Mouse (Mus musculus) megakaryocyte, embryonic 14.5 days (primary cell): ENCODE data around the gene Itgb7. TPM values are rescaled to one million over a fixed set of nuclear protein-coding genes. Genes with fewer than 3 reads are reported as not detected.

Experiments
- H3K27me3 ChIP-seq: replicated peaks from 2 replicates; pipeline ENCODE3; 2012; ENCODE audit warnings: inconsistent platforms
- H3K36me3 ChIP-seq: replicated peaks from 2 replicates; pipeline ENCODE3; 2012; ENCODE audit warnings: low read length, inconsistent platforms, mixed read lengths
- H3K4me1 ChIP-seq: 2 replicates; pipeline ENCODE4 v1.6.1; 2012; ENCODE audit warnings: inconsistent platforms
- H3K4me3 ChIP-seq: replicated peaks from 2 replicates; pipeline ENCODE3; 2012; ENCODE audit warnings: moderate library complexity, mild to moderate bottlenecking, inconsistent platforms
- H3K9me3 ChIP-seq: 2 replicates; pipeline ENCODE4 v1.6.1; 2012; ENCODE audit warnings: inconsistent platforms
- FLI1 ChIP-seq: IDR thresholded peaks from 2 replicates; pipeline ENCODE4 v1.6.1; 2012; ENCODE audit warnings: low read length, inconsistent platforms, mixed read lengths
- GATA1 ChIP-seq: IDR thresholded peaks from 3 replicates; pipeline ENCODE4 v1.6.1; 2012; ENCODE audit warnings: mixed read lengths, low read length, inconsistent platforms, borderline replicate concordance
- polyA plus RNA-seq: library from polyadenylated mRNA; stranded (reverse); fragments of >175 nt; gene quantifications from 2 replicates; pipeline ENCODE4 v1.2.3, GENCODE M21; 2012; ENCODE audit warnings: low replicate concordance; ENCODE audit not compliant: insufficient read depth

Gene Itgb7
- polyA plus RNA-seq, 1 experiment = 19.9 TPM

DNA sequence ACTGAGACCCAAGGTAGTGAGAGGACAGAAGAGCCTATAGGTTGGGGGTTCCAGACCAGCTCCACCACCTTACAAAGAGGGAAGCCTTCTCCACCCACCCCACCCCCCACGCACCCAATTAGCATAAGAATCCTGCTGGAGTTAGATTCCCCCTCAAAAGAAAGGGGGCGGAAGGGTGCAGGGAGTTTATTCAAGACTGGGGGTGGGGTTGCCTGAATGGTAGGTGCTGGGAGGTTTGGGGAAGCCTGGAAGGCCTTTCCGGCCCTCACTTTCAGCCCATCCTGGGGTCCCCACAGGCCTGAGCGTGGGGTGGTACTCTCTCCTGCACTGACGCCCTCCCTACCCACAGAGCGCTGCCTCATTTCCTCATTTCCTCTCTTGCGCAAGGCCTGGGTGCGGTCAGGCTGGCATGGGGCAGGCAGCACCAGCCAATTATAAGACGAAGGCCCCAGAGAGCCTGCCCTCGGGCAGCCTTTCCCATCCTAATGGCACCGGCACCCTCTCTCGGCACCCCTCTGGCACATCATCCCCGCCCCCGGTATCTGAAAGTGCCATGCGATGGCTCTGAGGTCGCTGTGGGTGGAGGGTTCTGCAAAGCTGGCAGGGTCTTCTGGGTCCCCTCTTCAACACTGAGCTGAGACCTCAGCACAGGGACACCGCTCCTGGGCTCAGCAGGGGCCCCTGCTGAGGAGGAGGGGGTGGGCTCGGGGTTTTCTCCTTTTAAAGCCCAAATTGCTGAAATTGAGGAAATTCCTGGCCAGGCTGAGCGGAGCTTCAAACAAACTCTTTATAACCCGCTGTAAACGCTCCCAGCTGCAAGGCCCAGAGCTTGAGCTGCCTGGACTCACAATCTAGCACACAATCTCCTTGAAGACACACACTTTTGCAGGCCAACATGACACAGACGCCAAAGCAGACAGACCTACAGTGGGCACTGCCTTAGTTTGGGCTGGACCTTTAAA lies 11.8 kb upstream of the Itgb7 start:
- H3K27me3 ChIP-seq = peaks cover 4% of the 10 kb centered on the region
- H3K36me3 ChIP-seq = peaks cover 38% of the 10 kb centered on the region
- H3K4me3 ChIP-seq = peak overlapping the region; percentile 95
- TF ChIP-seq FLI1 = no peak
- no peak for TF ChIP-seq GATA1
- H3K4me1 ChIP-seq = peaks cover 95% of the 10 kb centered on the region
- H3K9me3 ChIP-seq = no peaks in the 10 kb centered on the region

DNA sequence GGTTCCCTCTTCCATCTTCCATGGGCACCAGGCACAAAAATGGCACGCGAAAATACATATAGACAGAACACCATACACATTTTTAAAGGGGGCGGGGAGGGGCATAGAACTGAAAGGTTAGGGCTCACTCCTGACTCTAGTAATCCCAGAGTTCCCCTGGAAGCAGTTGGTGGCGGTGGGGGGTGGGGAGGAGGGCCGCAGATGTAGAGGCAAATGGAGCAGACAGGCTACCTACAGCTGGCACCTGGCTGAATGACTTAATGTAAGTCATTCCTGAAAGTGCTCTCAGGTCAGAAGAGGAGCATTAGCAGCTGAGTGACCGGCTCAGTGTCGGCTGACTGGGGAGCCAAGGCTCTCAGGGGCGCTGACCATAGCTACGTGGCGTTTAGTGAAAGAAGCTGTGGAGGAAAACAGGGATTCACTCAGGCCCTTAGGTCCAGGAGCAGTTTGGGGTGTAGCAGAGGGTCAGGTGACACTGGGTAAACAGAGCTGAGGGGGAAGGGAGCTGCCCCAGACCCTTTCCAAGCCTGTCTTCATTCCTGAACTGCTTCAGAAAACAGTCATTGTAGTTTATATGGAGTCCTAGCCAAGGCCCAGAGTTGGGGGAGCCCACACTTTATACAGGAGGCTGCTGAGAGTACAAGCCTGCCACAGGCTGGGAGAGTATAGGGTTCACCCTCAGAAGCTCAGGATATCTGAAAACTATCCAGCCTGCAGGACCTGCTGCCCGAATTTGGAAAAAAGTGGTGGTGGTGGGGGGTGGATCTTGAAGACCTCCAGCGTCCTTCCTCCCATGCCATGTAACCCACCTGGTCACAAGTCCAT lies 10.9 kb upstream of the Itgb7 start:
- Histone ChIP-seq H3K9me3 (no peaks in the 10 kb centered on the region), H3K4me3 (peak overlapping the region; percentile 95), H3K4me1 (peaks cover 88% of the 10 kb centered on the region), H3K36me3 (peaks cover 47% of the 10 kb centered on the region), H3K27me3 (no peaks in the 10 kb centered on the region)
- no peak for TF ChIP-seq GATA1
- no peak for TF ChIP-seq FLI1

DNA sequence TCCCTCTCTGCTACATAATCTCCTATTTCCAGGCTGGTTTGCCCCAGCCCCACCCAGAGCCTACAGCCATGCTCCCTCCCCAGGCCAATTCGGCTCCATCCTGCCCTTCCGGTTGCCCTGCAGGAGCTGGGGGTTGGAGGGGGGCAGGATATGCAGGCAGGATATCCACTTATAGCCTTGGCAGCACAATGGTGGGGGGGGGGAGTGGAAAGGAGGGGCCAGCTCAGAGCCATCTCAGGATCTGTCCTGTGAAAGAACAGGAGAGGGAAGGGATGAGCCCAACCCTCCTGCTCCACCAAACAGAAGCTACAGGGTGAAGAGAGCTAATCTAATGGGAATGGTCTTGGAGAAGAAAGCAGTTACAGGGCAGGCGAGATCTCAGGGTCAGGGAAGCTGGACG lies 8.9 kb upstream of the Itgb7 start:
- Histone ChIP-seq H3K27me3 (no peaks in the 10 kb centered on the region), H3K9me3 (no peaks in the 10 kb centered on the region), H3K4me1 (peaks cover 79% of the 10 kb centered on the region), H3K36me3 (peaks cover 64% of the 10 kb centered on the region), H3K4me3 (peak overlapping the region; percentile 64)
- TF ChIP-seq FLI1 (no peak), GATA1 (no peak)

DNA sequence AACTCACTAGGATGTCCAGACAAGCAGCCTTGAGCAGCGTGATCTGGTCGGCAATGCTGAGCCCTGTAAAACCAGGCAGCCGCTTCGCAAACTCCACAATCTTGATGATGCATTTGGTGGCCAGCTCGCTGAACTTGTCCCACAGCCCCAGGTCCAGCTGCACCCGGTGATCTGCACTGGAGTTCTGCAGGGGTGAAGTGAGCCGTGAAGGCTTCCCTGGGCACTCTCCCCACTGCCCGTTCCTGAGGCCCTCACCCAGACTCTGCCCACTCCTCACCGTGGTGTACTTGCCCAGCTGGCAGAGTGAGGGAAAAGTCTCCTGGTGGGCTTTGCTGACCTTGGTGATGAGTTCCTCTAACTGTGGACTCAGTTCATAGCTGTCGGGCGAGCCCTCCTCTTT lies 8.1 kb upstream of the Itgb7 start:
- no peaks in the 10 kb centered on the region for H3K9me3 ChIP-seq
- peaks cover 72% of the 10 kb centered on the region for H3K36me3 ChIP-seq
- peaks cover 79% of the 10 kb centered on the region for H3K4me1 ChIP-seq
- H3K4me3 ChIP-seq = no peak overlapping the region
- TF ChIP-seq FLI1 (no peak), GATA1 (no peak)
- H3K27me3 ChIP-seq = no peaks in the 10 kb centered on the region

DNA sequence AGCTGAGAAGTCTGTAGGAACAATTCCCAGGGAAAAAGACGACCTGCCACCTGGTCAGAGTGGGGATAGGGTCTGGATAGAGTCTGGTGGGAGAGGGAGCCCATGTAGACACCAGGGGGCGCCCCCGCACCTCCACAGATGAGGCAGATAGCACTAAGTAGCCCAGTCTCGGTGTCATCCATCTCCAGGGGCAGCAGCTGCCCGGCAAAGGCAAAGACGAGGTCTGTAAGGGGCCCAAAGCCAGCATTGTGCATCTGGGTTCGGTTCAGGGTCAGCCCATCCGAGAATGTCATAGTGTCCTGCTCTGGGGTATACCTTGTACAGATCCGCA lies 7.5 kb upstream of the Itgb7 start:
- Histone ChIP-seq H3K4me1 (peaks cover 79% of the 10 kb centered on the region), H3K36me3 (peaks cover 78% of the 10 kb centered on the region), H3K4me3 (peak overlapping the region; percentile 14), H3K9me3 (no peaks in the 10 kb centered on the region), H3K27me3 (no peaks in the 10 kb centered on the region)
- TF ChIP-seq GATA1 (peak; percentile 63; the same call in 1 of the 3 replicates), FLI1 (no peak)

DNA sequence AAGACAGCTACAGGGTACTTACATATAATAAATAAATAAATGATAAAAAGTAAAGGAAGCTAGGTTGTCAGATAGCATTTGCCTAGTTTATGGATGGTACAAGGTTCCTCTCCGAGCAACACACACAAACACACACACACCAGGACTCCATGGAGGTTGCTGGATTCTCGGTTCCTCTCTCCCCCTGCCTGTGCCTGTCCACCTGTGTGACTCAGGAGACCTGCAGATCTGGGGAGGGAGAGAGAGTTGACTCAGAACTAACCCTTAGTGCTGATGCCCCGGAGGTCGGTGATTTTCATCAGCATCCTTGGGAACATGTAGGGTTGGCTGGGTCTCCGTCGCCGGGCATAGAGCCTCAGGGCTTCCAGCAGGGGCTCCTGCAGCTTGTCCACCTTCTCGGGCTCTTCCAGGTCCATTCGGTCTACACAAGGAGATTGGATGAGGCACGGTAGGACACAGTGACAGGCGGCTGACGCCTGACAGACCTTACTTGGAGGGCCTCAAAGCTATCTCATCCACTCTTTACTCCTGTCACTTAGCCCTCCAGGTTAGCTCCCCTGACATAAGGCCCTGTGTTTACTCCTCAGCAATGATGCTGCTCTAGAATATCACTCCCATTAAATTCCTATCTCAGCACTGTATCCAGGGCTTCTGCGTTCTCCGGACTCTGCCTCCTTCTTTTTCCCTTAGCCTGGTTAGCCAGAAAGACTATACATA lies 7.0 kb upstream of the Itgb7 start:
- Histone ChIP-seq H3K27me3 (no peaks in the 10 kb centered on the region), H3K9me3 (no peaks in the 10 kb centered on the region), H3K4me3 (no peak overlapping the region), H3K4me1 (peaks cover 79% of the 10 kb centered on the region), H3K36me3 (peaks cover 79% of the 10 kb centered on the region)
- no peak for TF ChIP-seq FLI1
- TF ChIP-seq GATA1 = no peak

DNA sequence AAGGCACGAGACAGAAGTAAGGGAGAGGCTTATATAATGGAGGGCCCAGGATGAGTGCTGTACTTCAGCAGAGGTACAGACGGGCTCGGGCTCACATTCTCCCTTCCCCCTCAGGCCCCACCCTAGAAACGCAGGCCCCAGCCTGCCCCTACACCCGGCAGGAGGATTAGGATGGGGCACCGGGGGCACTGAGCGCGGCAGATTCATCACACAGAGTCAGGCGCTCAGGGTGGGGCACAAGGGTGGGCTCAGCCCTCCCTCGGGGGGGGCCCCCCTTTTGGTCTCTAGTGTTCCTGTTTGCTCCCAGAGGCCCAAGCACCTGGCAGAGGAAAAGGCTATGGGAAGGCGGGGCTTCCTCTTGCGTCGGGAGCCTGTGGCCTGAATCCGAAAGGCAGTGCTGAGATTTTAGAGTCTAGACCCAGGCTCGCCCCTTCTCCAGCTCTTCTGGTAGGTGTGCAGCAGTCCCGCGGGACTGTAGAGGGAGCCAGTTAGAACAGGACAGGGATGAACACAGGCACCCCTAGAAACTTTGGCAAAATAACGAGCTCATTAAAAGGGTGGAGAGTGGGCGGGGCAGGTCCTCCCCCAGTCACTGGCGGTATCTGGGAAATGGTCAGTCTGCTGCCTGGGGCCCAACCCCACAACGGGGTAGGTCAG lies 3.8 kb upstream of the Itgb7 start:
- Histone ChIP-seq H3K27me3 (peaks cover 10% of the 10 kb centered on the region), H3K4me3 (no peak overlapping the region), H3K4me1 (peaks cover 79% of the 10 kb centered on the region), H3K9me3 (no peaks in the 10 kb centered on the region), H3K36me3 (peaks cover 59% of the 10 kb centered on the region)
- TF ChIP-seq FLI1 = no peak
- TF ChIP-seq GATA1 = no peak

DNA sequence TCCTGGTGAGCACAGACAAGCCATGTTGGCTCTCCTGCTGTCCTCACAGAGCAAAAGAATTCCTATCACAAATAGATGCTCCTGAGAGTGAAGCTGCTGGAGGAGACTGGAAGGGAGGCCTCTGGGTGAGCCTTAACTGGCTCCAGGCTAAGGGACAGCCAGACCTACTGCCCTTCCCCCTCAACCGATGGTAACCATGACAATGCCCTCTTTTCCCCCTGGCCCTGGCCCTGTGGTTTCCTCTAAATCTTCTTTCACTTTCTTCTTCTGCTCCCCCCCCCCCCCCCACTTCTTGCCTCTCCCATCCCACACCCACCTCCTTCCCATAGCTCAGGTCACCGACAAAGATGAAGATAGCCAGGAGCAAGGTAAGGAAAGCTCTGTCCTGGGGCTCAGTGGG lies 2.2 kb upstream of the Itgb7 start:
- Histone ChIP-seq H3K4me3 (peak overlapping the region; percentile 80), H3K36me3 (peaks cover 45% of the 10 kb centered on the region), H3K4me1 (peaks cover 66% of the 10 kb centered on the region), H3K9me3 (no peaks in the 10 kb centered on the region), H3K27me3 (peaks cover 11% of the 10 kb centered on the region)
- TF ChIP-seq FLI1 (no peak), GATA1 (no peak)

DNA sequence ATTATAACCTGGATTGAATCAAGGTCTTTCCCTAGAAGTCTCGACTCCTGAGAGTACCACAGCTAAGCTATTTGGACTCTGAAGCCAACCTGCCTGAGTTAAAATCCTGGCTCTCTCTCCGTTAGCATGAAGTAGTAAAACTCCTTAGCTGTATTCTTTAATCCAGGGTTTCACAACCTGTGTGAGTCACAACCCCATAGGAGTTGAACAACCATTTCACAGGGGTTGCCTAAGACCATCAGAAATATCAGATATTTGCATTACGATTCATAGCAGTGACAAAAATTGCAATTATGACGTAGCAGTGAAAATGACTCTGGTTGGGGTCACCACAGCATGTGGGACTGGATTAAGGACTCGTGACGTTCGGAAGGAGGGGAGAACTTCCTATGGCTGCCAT lies 1.0 kb upstream of the Itgb7 start:
- TF ChIP-seq FLI1 (no peak), GATA1 (no peak)
- Histone ChIP-seq H3K4me3 (no peak overlapping the region), H3K4me1 (peaks cover 62% of the 10 kb centered on the region)

More for the DNA sequence above, 1.0 kb upstream of the Itgb7 start:
- Histone ChIP-seq H3K36me3 (peaks cover 34% of the 10 kb centered on the region), H3K9me3 (no peaks in the 10 kb centered on the region), H3K27me3 (peaks cover 15% of the 10 kb centered on the region)
